Mouse (Mus musculus): Measurements from ENCODE around the gene Atp6v1g2. TPM values are rescaled to one million over a fixed set of nuclear protein-coding genes. Genes with fewer than 3 reads are reported as not detected.

Gene Atp6v1g2
- polyA plus RNA-seq, 1 experiment from 2014 or later: 3.8 TPM

GRCm38 (mm10) chr17:35261651-35262050 is 28.2 kb downstream of the Atp6v1g2 start:
- no peak for ATAC-seq (ENCODE audit: insufficient number of reproducible peaks, low FRiP score, low TSS enrichment, low read depth)
- H3K27me3 ChIP-seq: peaks cover 65% of the 10 kb centered on the region
- WGBS: 63% methylated on average over 13 of the region's 13 CpGs
- no peak overlapping the region for H3K4me3 ChIP-seq
- no peaks in the 10 kb centered on the region for H3K9me3 ChIP-seq
- H3K4me2 ChIP-seq: no peak overlapping the region
- H3K4me1 ChIP-seq: peaks cover 12% of the 10 kb centered on the region; the same call in 1 of the 2 replicates
- H3K9ac ChIP-seq: no peak overlapping the region
- H3K27ac ChIP-seq: no peak overlapping the region
- H3K36me3 ChIP-seq: no peaks in the 10 kb centered on the region

- H3K4me3 ChIP-seq: peak within 1 kb of the TSS; percentile 57
- no peaks in the 10 kb centered on the region for H3K9me3 ChIP-seq
- no peaks in the 10 kb centered on the region for H3K36me3 ChIP-seq
- 1% methylated on average over 71 of the region's 73 CpGs for WGBS
- H3K9ac ChIP-seq: peak within 1 kb of the TSS; percentile 47
- no peak within 1 kb of the TSS for H3K27ac ChIP-seq
- peak within 1 kb of the TSS; percentile 94 for H3K4me2 ChIP-seq
- ATAC-seq (ENCODE audit: insufficient number of reproducible peaks, low FRiP score, low TSS enrichment, low read depth): peak; percentile 76
- H3K4me1 ChIP-seq: peaks cover 10% of the 10 kb centered on the region; the same call in 1 of the 2 replicates
- peaks cover 72% of the 10 kb centered on the region for H3K27me3 ChIP-seq
Observed at GRCm38 (mm10) chr17:35262664-35263522, 29.4 kb downstream of the Atp6v1g2 start, which contains the start of gene H2-D1. TSS of gene H2-D1 (plus strand) at chr17:35262730.

GRCm38 (mm10) chr17:35263523-35263883 is 30.0 kb downstream of the Atp6v1g2 start:
- H3K4me3 ChIP-seq: peak overlapping the region; percentile 57
- no peak for ATAC-seq (ENCODE audit: insufficient number of reproducible peaks, low FRiP score, low TSS enrichment, low read depth)
- WGBS: 2% methylated on average over 31 of the region's 31 CpGs
- H3K27ac ChIP-seq: no peak overlapping the region
- peak overlapping the region; percentile 94 for H3K4me2 ChIP-seq
- no peaks in the 10 kb centered on the region for H3K9me3 ChIP-seq
- peak overlapping the region; percentile 47 for H3K9ac ChIP-seq
- no peaks in the 10 kb centered on the region for H3K36me3 ChIP-seq
- peaks cover 70% of the 10 kb centered on the region for H3K27me3 ChIP-seq
- H3K4me1 ChIP-seq: peaks cover 7% of the 10 kb centered on the region; the same call in 1 of the 2 replicates

GRCm38 (mm10) chr17:35267399-35268086 is 34.1 kb downstream of the Atp6v1g2 start:
- ATAC-seq (ENCODE audit: insufficient number of reproducible peaks, low FRiP score, low TSS enrichment, low read depth): no peak
- Histone ChIP-seq H3K9me3 (no peaks in the 10 kb centered on the region), H3K9ac (no peak overlapping the region), H3K27me3 (peaks cover 37% of the 10 kb centered on the region), H3K4me1 (peaks cover 7% of the 10 kb centered on the region; the same call in 1 of the 2 replicates), H3K4me2 (no peak overlapping the region), H3K27ac (no peak overlapping the region), H3K36me3 (no peaks in the 10 kb centered on the region), H3K4me3 (no peak overlapping the region)
- 58% methylated on average over 1 of the region's 1 CpGs for WGBS

GRCm38 (mm10) chr17:35269653-35270347 is 36.3 kb downstream of the Atp6v1g2 start:
- no peak overlapping the region for H3K27ac ChIP-seq
- H3K9ac ChIP-seq: no peak overlapping the region
- no peak overlapping the region for H3K4me3 ChIP-seq

GRCm38 (mm10) chr17:35272249-35272648 is 38.8 kb downstream of the Atp6v1g2 start:
- no peak overlapping the region for H3K4me3 ChIP-seq
- ATAC-seq (ENCODE audit: insufficient number of reproducible peaks, low FRiP score, low TSS enrichment, low read depth): no peak
- H3K9me3 ChIP-seq: no peaks in the 10 kb centered on the region
- 68% methylated on average over 3 of the region's 3 CpGs for WGBS
- no peak overlapping the region for H3K9ac ChIP-seq
- no peaks in the 10 kb centered on the region for H3K36me3 ChIP-seq
- H3K27ac ChIP-seq: no peak overlapping the region
- H3K27me3 ChIP-seq: peaks cover 24% of the 10 kb centered on the region
- H3K4me2 ChIP-seq: no peak overlapping the region
- no peaks in the 10 kb centered on the region for H3K4me1 ChIP-seq

More at GRCm38 (mm10) chr17:35269653-35270347, 36.3 kb downstream of the Atp6v1g2 start:
- Histone ChIP-seq H3K9me3 (no peaks in the 10 kb centered on the region), H3K4me1 (no peaks in the 10 kb centered on the region), H3K27me3 (peaks cover 18% of the 10 kb centered on the region; the same call in 1 of the 2 replicates), H3K4me2 (no peak overlapping the region), H3K36me3 (no peaks in the 10 kb centered on the region)
- WGBS: 28% methylated on average over 3 of the region's 3 CpGs
- ATAC-seq (ENCODE audit: insufficient number of reproducible peaks, low FRiP score, low TSS enrichment, low read depth): no peak

GRCm38 (mm10) chr17:35274770-35275169 is 41.3 kb downstream of the Atp6v1g2 start:
- Histone ChIP-seq H3K36me3 (no peaks in the 10 kb centered on the region), H3K4me2 (no peak overlapping the region), H3K27me3 (peaks cover 21% of the 10 kb centered on the region), H3K27ac (no peak overlapping the region), H3K4me3 (no peak overlapping the region), H3K4me1 (no peaks in the 10 kb centered on the region), H3K9me3 (no peaks in the 10 kb centered on the region), H3K9ac (no peak overlapping the region)
- WGBS: 5% methylated on average over 11 of the region's 11 CpGs
- ATAC-seq (ENCODE audit: insufficient number of reproducible peaks, low FRiP score, low TSS enrichment, low read depth): no peak

- Histone ChIP-seq H3K9me3 (no peaks in the 10 kb centered on the region), H3K4me3 (no peak overlapping the region), H3K27me3 (peaks cover 21% of the 10 kb centered on the region), H3K9ac (no peak overlapping the region), H3K4me2 (no peak overlapping the region), H3K36me3 (no peaks in the 10 kb centered on the region), H3K4me1 (no peaks in the 10 kb centered on the region), H3K27ac (no peak overlapping the region)
- 14% methylated on average over 13 of the region's 13 CpGs for WGBS
- no peak for ATAC-seq (ENCODE audit: insufficient number of reproducible peaks, low FRiP score, low TSS enrichment, low read depth)
Observed at GRCm38 (mm10) chr17:35276304-35276864, 42.9 kb downstream of the Atp6v1g2 start.

GRCm38 (mm10) chr17:35278049-35278448 is 44.6 kb downstream of the Atp6v1g2 start:
- H3K9ac ChIP-seq: no peak overlapping the region
- H3K9me3 ChIP-seq: no peaks in the 10 kb centered on the region
- no peaks in the 10 kb centered on the region for H3K4me1 ChIP-seq
- no peak overlapping the region for H3K4me3 ChIP-seq
- 83% methylated on average over 8 of the region's 8 CpGs for WGBS
- ATAC-seq (ENCODE audit: insufficient number of reproducible peaks, low FRiP score, low TSS enrichment, low read depth): no peak
- H3K4me2 ChIP-seq: no peak overlapping the region
- H3K36me3 ChIP-seq: no peaks in the 10 kb centered on the region
- H3K27ac ChIP-seq: no peak overlapping the region
- H3K27me3 ChIP-seq: peaks cover 21% of the 10 kb centered on the region

GRCm38 (mm10) chr17:35278957-35279688 is 45.7 kb downstream of the Atp6v1g2 start:
- H3K27me3 ChIP-seq: peaks cover 21% of the 10 kb centered on the region
- no peaks in the 10 kb centered on the region for H3K36me3 ChIP-seq
- H3K27ac ChIP-seq: no peak overlapping the region
- no peaks in the 10 kb centered on the region for H3K4me1 ChIP-seq
- no peak overlapping the region for H3K9ac ChIP-seq
- no peaks in the 10 kb centered on the region for H3K9me3 ChIP-seq
- H3K4me2 ChIP-seq: no peak overlapping the region
- H3K4me3 ChIP-seq: no peak overlapping the region
- ATAC-seq (ENCODE audit: insufficient number of reproducible peaks, low FRiP score, low TSS enrichment, low read depth): no peak
- 84% methylated on average over 13 of the region's 13 CpGs for WGBS

GRCm38 (mm10) chr17:35280276-35280675 is 46.8 kb downstream of the Atp6v1g2 start:
- ATAC-seq (ENCODE audit: insufficient number of reproducible peaks, low FRiP score, low TSS enrichment, low read depth): no peak
- Histone ChIP-seq H3K36me3 (no peaks in the 10 kb centered on the region), H3K27ac (no peak overlapping the region), H3K4me3 (no peak overlapping the region), H3K9me3 (no peaks in the 10 kb centered on the region), H3K4me1 (no peaks in the 10 kb centered on the region), H3K27me3 (peaks cover 17% of the 10 kb centered on the region), H3K9ac (no peak overlapping the region), H3K4me2 (no peak overlapping the region)
- 65% methylated on average over 3 of the region's 3 CpGs for WGBS

Data from limb, embryonic 15.5 days (tissue).